Mouse (Mus musculus): ENCODE data around the gene Wfdc10. TPM values are rescaled to one million over a fixed set of nuclear protein-coding genes. Genes with fewer than 3 reads are reported as not detected.

The Wfdc10 gene
- polyA plus RNA-seq, 1 experiment, result not detected

GRCm38 (mm10) chr2:164676916-164677685, 21.3 kb downstream of the Wfdc10 start:
- H3K4me3 ChIP-seq (ENCODE audit: insufficient read depth, low read depth, low read length), result no peak overlapping the region
- no peaks in the 10 kb centered on the region for H3K4me1 ChIP-seq (ENCODE audit: control insufficient read depth, insufficient read depth, insufficient read length, low read length)
- H3K27ac ChIP-seq (replicated peaks; ENCODE audit: low read depth, low read length), result no peak overlapping the region

- peak overlapping the region; percentile 42; the same call in 1 of the 2 replicates for H3K4me3 ChIP-seq (ENCODE audit: insufficient read depth, low read depth, low read length)
- no peaks in the 10 kb centered on the region for H3K4me1 ChIP-seq (ENCODE audit: control insufficient read depth, insufficient read depth, insufficient read length, low read length)
- H3K27ac ChIP-seq (replicated peaks; ENCODE audit: low read depth, low read length), result no peak overlapping the region
Measured at GRCm38 (mm10) chr2:164678848-164679625, 23.2 kb downstream of the Wfdc10 start.

- H3K27ac ChIP-seq (replicated peaks; ENCODE audit: low read depth, low read length), result no peak overlapping the region
- no peaks in the 10 kb centered on the region for H3K4me1 ChIP-seq (ENCODE audit: control insufficient read depth, insufficient read depth, insufficient read length, low read length)
- H3K4me3 ChIP-seq (ENCODE audit: insufficient read depth, low read depth, low read length), result no peak overlapping the region
Measured at GRCm38 (mm10) chr2:164679906-164680305, 24.1 kb downstream of the Wfdc10 start.

- no peaks in the 10 kb centered on the region for H3K4me1 ChIP-seq (ENCODE audit: control insufficient read depth, insufficient read depth, insufficient read length, low read length)
- no peak within 1 kb of the TSS for H3K4me3 ChIP-seq (ENCODE audit: insufficient read depth, low read depth, low read length)
- no peak within 1 kb of the TSS for H3K27ac ChIP-seq (replicated peaks; ENCODE audit: low read depth, low read length)
Measured at GRCm38 (mm10) chr2:164684807-164685206, 29.0 kb downstream of the Wfdc10 start, which contains the start of gene Wfdc13. Gene Wfdc13, plus strand, starts transcription at chr2:164685107.

GRCm38 (mm10) chr2:164698201-164698600, 42.4 kb downstream of the Wfdc10 start, which contains the start of gene Spint4:
Gene Spint4, plus strand, starts transcription at chr2:164698501.
- Histone ChIP-seq H3K4me1 (ENCODE audit: control insufficient read depth, insufficient read depth, insufficient read length, low read length) (no peaks in the 10 kb centered on the region), H3K4me3 (ENCODE audit: insufficient read depth, low read depth, low read length) (no peak within 1 kb of the TSS)

GRCm38 (mm10) chr2:164700959-164701358, 45.1 kb downstream of the Wfdc10 start:
- Histone ChIP-seq H3K27ac (replicated peaks; ENCODE audit: low read depth, low read length) (no peak overlapping the region), H3K4me3 (ENCODE audit: insufficient read depth, low read depth, low read length) (no peak overlapping the region), H3K4me1 (ENCODE audit: control insufficient read depth, insufficient read depth, insufficient read length, low read length) (no peaks in the 10 kb centered on the region)

More at GRCm38 (mm10) chr2:164698201-164698600, 42.4 kb downstream of the Wfdc10 start, which contains the start of gene Spint4:
- H3K27ac ChIP-seq (replicated peaks; ENCODE audit: low read depth, low read length), result no peak within 1 kb of the TSS

- H3K4me3 ChIP-seq (ENCODE audit: insufficient read depth, low read depth, low read length), result no peak overlapping the region
- no peaks in the 10 kb centered on the region for H3K4me1 ChIP-seq (ENCODE audit: control insufficient read depth, insufficient read depth, insufficient read length, low read length)
- no peak overlapping the region for H3K27ac ChIP-seq (replicated peaks; ENCODE audit: low read depth, low read length)
Measured at GRCm38 (mm10) chr2:164701761-164702160, 45.9 kb downstream of the Wfdc10 start.

- Histone ChIP-seq H3K27ac (replicated peaks; ENCODE audit: low read depth, low read length) (no peak overlapping the region), H3K4me1 (ENCODE audit: control insufficient read depth, insufficient read depth, insufficient read length, low read length) (no peaks in the 10 kb centered on the region), H3K4me3 (ENCODE audit: insufficient read depth, low read depth, low read length) (no peak overlapping the region)
Measured at GRCm38 (mm10) chr2:164704235-164704634, 48.4 kb downstream of the Wfdc10 start.

- no peak overlapping the region for H3K27ac ChIP-seq (replicated peaks; ENCODE audit: low read depth, low read length)
- no peaks in the 10 kb centered on the region for H3K4me1 ChIP-seq (ENCODE audit: control insufficient read depth, insufficient read depth, insufficient read length, low read length)
- H3K4me3 ChIP-seq (ENCODE audit: insufficient read depth, low read depth, low read length), result no peak overlapping the region
Measured at GRCm38 (mm10) chr2:164705328-164705727, 49.5 kb downstream of the Wfdc10 start.

GRCm38 (mm10) chr2:164705991-164706390, 50.1 kb downstream of the Wfdc10 start:
- no peaks in the 10 kb centered on the region for H3K4me1 ChIP-seq (ENCODE audit: control insufficient read depth, insufficient read depth, insufficient read length, low read length)
- H3K4me3 ChIP-seq (ENCODE audit: insufficient read depth, low read depth, low read length), result no peak overlapping the region
- no peak overlapping the region for H3K27ac ChIP-seq (replicated peaks; ENCODE audit: low read depth, low read length)

Other genes with a start within 250 kb of the Wfdc10 start
- 34.7 and 37.6 TPM in 2 replicates for gene Sdc4, start 212.2 kb upstream of the Wfdc10 start, polyA plus RNA-seq (2012; ENCODE audit: insufficient read depth, insufficient read length, missing spikeins)
- gene Sys1, start 199.1 kb upstream of the Wfdc10 start, polyA plus RNA-seq (2012; ENCODE audit: insufficient read depth, insufficient read length, missing spikeins), result 24.4 and 27.2 TPM in 2 replicates
- 2.4 TPM in 1 of 2 replicates, not detected in the other for gene Gm20458, start 195.1 kb upstream of the Wfdc10 start, polyA plus RNA-seq (2012; ENCODE audit: insufficient read depth, insufficient read length, missing spikeins)
- gene Trp53tg5, start 182.3 kb upstream of the Wfdc10 start, polyA plus RNA-seq (2012; ENCODE audit: insufficient read depth, insufficient read length, missing spikeins), result not detected in 2 replicates
- 23.0 and 26.8 TPM in 2 replicates for gene Dbndd2, start 169.9 kb upstream of the Wfdc10 start, polyA plus RNA-seq (2012; ENCODE audit: insufficient read depth, insufficient read length, missing spikeins)
- gene Pigt, start 158.5 kb upstream of the Wfdc10 start, polyA plus RNA-seq (2012; ENCODE audit: insufficient read depth, insufficient read length, missing spikeins), result 15.7 and 21.6 TPM in 2 replicates
- gene Wfdc2, start 93.6 kb upstream of the Wfdc10 start, polyA plus RNA-seq (2012; ENCODE audit: insufficient read depth, insufficient read length, missing spikeins), result not detected in 2 replicates
- not detected in 2 replicates for gene Spint3, start 82.6 kb upstream of the Wfdc10 start, polyA plus RNA-seq (2012; ENCODE audit: insufficient read depth, insufficient read length, missing spikeins)
- not detected in 2 replicates for gene Wfdc6a, start 70.6 kb upstream of the Wfdc10 start, polyA plus RNA-seq (2012; ENCODE audit: insufficient read depth, insufficient read length, missing spikeins)
- not detected in 2 replicates for gene Eppin, start 62.5 kb upstream of the Wfdc10 start, polyA plus RNA-seq (2012; ENCODE audit: insufficient read depth, insufficient read length, missing spikeins)
- not detected in 2 replicates for gene Wfdc6b, start 42.5 kb upstream of the Wfdc10 start, polyA plus RNA-seq (2012; ENCODE audit: insufficient read depth, insufficient read length, missing spikeins)
- gene Wfdc8, start 42.4 kb upstream of the Wfdc10 start, polyA plus RNA-seq (2012; ENCODE audit: insufficient read depth, insufficient read length, missing spikeins), result not detected in 2 replicates
- not detected in 2 replicates for gene Wfdc16, start 17.2 kb upstream of the Wfdc10 start, polyA plus RNA-seq (2012; ENCODE audit: insufficient read depth, insufficient read length, missing spikeins)
- not detected in 2 replicates for gene Wfdc9, start 537 bp downstream of the Wfdc10 start, polyA plus RNA-seq (2012; ENCODE audit: insufficient read depth, insufficient read length, missing spikeins)
- gene Wfdc11, start 18.0 kb downstream of the Wfdc10 start, polyA plus RNA-seq (2012; ENCODE audit: insufficient read depth, insufficient read length, missing spikeins), result not detected in 2 replicates
- not detected in 2 replicates for gene Wfdc13, start 29.1 kb downstream of the Wfdc10 start, polyA plus RNA-seq (2012; ENCODE audit: insufficient read depth, insufficient read length, missing spikeins)
- not detected in 2 replicates for gene Spint4, start 42.5 kb downstream of the Wfdc10 start, polyA plus RNA-seq (2012; ENCODE audit: insufficient read depth, insufficient read length, missing spikeins)
- not detected in 2 replicates for gene Spint5, start 59.3 kb downstream of the Wfdc10 start, polyA plus RNA-seq (2012; ENCODE audit: insufficient read depth, insufficient read length, missing spikeins)
- gene Wfdc3, start 89.9 kb downstream of the Wfdc10 start, polyA plus RNA-seq (2012; ENCODE audit: insufficient read depth, insufficient read length, missing spikeins), result not detected in 2 replicates
- gene Dnttip1, start 89.9 kb downstream of the Wfdc10 start, polyA plus RNA-seq (2012; ENCODE audit: insufficient read depth, insufficient read length, missing spikeins), result 12.7 and 16.6 TPM in 2 replicates
- 1.4 and 3.8 TPM in 2 replicates for gene Ube2c, start 113.9 kb downstream of the Wfdc10 start, polyA plus RNA-seq (2012; ENCODE audit: insufficient read depth, insufficient read length, missing spikeins)
- gene Tnnc2, start 123.9 kb downstream of the Wfdc10 start, polyA plus RNA-seq (2012; ENCODE audit: insufficient read depth, insufficient read length, missing spikeins), result 204 and 410 TPM in 2 replicates
- 28.2 and 36.8 TPM in 2 replicates for gene Snx21, start 129.8 kb downstream of the Wfdc10 start, polyA plus RNA-seq (2012; ENCODE audit: insufficient read depth, insufficient read length, missing spikeins)
- 15.5 and 16.3 TPM in 2 replicates for gene Acot8, start 148.8 kb downstream of the Wfdc10 start, polyA plus RNA-seq (2012; ENCODE audit: insufficient read depth, insufficient read length, missing spikeins)
- gene Zswim3, start 149.1 kb downstream of the Wfdc10 start, polyA plus RNA-seq (2012; ENCODE audit: insufficient read depth, insufficient read length, missing spikeins), result 1.5 and 3.6 TPM in 2 replicates
- 4.1 and 5.3 TPM in 2 replicates for gene Zswim1, start 166.6 kb downstream of the Wfdc10 start, polyA plus RNA-seq (2012; ENCODE audit: insufficient read depth, insufficient read length, missing spikeins)
- not detected in 2 replicates for gene Spata25, start 172.5 kb downstream of the Wfdc10 start, polyA plus RNA-seq (2012; ENCODE audit: insufficient read depth, insufficient read length, missing spikeins)
- gene Ctsa, start 176.8 kb downstream of the Wfdc10 start, polyA plus RNA-seq (2012; ENCODE audit: insufficient read depth, insufficient read length, missing spikeins), result 44.9 and 55.0 TPM in 2 replicates
- 1.1 and 4.1 TPM in 2 replicates for gene Neurl2, start 177.4 kb downstream of the Wfdc10 start, polyA plus RNA-seq (2012; ENCODE audit: insufficient read depth, insufficient read length, missing spikeins)
- 59.0 and 82.5 TPM in 2 replicates for gene Pltp, start 201.7 kb downstream of the Wfdc10 start, polyA plus RNA-seq (2012; ENCODE audit: insufficient read depth, insufficient read length, missing spikeins)
- gene Pcif1, start 223.3 kb downstream of the Wfdc10 start, polyA plus RNA-seq (2012; ENCODE audit: insufficient read depth, insufficient read length, missing spikeins), result 21.6 and 25.6 TPM in 2 replicates